Mouse (Mus musculus) c-Kit-positive CD71-positive TER-119-positive erythroid progenitor cells, embryonic 14.5 days (primary cell): ENCODE measurements around the gene Apof.
"Not testable (repeated sequence)": the region's sequence is repeated elsewhere in the genome, so short reads cannot be mapped to it uniquely, and the experiment has no call there.

ENCODE experiments used
- DNase-seq: peaks from one replicate; pipeline ENCODE4 v3.0.0-alpha.2; 2013; ENCODE audit warnings: low spot score

The Apof gene

DNA sequence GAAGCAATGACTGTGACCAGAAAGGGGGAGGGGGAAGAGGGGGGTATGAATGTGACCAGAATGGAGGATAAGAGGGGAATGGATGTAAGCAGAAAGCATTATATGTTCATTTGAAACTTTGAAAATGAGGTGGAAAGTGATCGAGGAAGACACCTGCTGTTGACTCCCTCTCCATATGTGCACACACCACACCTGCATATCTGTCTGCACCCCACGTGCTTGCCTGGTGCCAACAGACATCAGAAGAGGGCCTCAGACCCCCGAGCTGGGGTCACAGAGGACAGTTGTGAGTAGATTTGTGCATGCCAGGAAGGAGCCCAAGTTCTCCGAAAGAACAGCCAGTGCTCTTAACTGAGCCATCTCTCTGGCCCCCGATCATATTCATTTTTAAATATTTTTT is 8.5 kb upstream of the Apof start:
- DNase-seq, result no peak

DNA sequence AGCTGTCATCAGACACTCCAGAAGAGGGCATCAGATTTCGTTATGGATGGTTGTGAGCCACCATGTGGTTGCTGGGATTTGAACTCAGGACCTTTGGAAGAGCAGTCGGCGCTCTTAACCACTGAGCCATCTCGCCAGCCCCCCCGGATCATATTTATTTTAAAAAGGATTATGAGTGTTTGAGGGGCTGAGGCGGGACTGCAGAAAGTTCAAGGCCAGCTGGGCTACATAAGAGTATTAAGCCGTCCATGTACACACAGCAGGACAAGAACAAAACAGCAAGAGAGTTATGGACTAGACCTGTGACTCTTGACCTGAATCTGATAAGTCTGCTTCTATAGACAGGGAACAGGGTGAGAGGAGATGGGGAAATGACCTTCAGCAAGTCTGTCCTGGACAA is 8.1 kb upstream of the Apof start:
- DNase-seq, result not testable (repeated sequence)

DNA sequence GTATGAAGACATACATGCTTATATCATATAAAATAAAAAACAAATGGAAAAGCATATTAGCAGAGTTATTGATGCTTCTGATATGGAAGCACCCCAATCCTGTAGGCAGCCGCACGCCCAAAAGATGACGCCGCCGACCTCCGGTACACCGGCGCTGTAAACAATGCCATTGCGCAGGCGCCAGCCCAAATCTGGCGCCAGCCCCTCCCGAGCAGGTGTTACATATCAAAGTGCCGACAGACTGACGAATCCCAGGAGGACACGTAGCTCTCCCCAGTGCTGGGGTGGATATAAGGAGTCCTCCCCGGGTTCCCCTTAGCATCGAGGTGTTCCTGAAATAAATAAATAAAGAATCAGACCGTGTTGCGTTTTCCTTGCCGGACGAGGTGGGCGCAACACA is 6.2 kb upstream of the Apof start:
- DNase-seq, result no peak

DNA sequence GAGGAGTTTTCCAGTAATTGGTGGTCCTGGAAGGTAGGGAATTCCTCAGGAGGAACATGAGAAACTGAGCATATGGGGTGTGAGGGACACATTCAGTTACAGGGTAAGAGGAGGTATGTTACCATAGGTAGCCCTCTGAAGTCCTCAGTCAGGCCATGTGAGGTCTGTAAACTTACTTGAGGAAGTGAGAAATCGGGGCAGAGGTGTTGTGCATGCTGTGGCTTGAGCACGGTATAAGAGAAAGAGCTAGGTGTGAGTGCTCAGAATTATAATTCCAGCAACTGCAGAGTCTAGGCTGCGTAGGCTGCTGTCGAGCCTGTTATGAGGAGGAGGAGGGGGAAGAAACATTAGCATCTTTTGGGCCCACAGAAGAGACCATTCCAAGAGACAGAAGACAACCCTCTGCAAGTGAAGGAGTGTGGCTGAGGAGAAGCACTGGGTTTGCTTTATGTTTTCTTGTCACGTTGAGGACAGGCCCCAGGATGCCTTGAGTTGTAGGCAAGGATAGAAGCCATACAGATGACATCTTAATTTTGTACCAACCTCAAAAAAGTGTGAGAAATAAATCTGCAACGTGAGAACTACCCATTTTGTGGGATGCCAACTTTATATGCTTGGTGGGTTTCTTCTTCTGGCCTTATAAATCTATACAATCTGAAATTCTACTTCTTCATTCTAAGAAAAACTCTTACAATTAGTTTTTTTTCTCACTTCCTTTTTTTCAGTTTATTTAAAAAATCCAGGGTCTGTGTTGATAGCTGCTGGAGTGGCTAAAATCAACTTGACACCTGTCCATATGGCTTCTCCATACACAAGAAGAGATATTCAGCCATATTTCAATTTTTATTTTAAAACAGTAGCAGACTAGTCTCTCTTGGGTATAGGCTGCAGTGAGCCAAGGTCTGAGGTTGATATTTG is 4.8 kb upstream of the Apof start:
- DNase-seq, result no peak

DNA sequence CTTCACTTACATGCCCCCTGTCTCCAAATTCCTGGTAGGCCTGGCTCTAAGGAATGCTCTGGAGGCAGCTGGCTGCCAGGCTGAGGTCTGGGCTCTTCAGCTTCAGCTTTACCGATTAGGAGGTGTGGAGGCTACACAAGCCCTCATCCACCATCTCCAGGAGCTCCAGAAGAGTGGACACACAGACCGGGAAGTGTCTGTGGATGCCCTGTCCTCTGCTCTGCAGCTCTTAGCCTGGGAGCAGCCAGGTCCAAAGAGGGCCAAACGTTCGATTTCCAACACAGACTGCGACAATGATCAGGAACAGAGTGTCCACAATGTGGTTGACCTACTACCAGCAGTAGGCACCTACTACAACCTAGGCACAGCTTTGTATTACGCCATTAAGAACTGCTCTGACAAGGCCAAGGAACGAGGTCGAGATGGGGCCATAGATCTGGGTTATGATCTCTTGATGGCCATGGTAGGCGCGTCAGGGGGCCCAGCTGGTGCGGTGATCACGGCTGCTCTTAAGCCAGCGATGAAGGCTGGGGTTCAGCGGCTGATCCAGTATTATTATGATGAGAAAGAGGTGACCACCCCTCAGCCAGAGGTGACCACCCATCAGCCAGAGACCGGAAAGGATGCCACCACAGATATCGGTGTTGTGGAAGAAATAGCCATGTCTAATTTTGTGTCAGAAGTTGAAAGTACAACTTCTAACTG is 887 bp downstream of the Apof start:
- DNase-seq, result no peak

DNA sequence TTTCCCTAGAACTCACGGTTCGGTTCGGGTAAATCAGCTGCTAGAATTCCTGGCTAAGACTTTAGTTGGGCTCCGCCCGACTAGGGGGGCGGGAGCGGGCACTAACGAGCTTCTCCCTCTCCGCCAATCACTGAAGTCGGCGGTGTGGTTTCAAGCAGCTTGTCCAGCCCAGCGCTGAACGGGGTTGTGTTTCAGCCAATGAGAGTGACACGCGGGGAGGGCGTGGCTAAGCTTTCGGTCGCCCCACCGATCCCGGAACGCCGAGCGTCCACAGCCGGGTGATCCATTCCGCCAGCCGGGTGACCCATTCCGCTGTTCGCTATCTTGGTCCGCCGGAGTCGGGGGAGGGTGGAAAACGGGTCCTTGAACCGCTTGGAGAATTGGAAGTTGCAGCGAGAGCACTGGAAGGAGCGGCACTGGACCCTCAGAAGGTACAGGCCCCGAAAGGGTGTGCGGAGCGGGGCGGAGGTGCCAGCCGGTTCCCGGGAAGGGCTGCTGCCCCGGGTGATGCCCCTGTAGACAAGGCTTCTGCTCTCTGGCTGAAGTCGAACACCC is 1.9 kb downstream of the Apof start, which contains the start of gene Stat2:
Gene Stat2 (plus strand): TSS at position 273 of the 555 bp plus-strand sequence.
- peak; percentile 98 for DNase-seq

DNA sequence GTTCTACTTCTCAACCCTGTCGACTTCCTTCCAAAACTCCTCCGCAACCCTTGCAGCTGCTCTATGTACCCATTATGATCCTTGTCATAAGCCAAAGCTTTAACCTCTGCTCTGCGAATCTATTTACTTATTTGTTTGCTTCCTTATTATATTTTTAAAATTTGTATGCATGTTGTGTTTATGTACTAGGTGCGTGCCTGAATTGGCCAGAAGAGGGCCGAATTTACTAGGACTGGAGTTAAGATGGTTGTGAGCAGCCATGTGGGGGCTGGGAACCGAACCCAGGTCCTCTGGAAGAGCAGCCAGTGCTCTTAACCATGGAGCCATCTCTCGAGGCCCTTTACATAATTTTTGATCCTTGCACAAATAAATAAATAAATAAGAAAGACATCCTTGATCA is 2.4 kb downstream of the Apof start:
- DNase-seq, result no peak

DNA sequence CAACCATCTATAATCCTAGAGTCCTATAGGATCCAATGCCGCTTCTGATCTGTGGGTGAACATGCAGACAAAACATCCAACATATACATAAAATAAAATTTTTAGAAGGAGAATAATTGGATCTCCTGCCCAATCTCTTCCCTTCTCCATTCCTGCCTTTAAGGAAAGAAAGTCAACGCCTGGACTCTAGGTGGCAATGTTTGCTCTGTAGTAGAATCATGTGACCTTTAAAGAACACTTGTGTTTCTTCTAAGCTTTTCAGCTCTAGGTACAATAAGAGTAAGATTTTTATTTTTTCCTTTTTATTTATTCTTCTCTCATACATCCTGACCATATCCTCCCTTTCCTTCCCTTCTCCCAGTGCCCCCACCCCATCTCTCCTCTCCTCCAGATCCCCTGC is 3.4 kb downstream of the Apof start:
- no peak for DNase-seq

DNA sequence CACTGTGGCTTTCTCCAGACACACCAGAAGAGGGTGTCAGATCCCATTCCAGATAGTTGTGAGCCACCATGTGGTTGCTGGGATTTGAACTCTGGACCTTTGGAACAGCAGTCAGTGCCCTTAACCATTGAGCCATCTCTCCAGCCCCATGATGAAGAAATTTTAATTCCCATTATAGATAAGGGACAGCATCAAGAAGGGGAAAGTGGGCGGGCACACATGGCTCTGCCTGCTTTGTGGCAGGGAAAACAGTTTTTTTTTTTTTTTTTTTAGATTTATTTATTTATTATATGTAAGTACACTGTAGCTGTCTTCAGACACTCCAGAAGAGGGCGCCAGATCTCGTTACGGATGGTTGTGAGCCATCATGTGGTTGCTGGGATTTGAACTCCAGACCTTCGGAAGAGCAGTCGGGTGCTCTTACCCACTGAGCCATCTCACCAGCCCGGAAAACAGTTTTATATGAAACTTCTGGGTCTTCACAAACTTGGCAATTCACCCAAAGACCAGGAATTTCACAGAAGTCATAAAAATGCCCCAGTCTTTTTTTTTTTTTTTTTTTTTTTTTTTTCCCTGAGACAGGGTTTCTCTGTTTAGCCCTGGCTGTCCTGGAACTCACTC is 4.5 kb downstream of the Apof start:
- DNase-seq, result not testable (repeated sequence)

DNA sequence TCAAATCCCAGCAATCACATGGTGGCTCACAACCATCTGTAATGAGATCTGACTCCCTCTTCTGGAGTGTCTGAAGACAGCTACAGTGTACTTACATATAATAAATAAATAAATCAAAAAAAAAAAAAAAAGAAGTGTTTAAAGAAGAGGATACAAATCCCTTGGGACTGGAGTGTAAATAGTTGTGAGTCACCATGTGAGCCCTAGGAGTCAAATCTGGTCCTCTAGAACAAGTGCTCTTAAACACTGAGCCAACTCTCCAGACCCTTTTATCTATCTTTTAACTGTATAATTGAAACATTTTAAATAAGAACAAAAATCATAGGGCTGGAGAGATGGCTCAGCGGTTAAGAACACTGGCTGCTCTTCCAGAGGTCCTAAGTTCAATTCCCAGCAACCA is 6.9 kb downstream of the Apof start:
- DNase-seq, result not testable (repeated sequence)

DNA sequence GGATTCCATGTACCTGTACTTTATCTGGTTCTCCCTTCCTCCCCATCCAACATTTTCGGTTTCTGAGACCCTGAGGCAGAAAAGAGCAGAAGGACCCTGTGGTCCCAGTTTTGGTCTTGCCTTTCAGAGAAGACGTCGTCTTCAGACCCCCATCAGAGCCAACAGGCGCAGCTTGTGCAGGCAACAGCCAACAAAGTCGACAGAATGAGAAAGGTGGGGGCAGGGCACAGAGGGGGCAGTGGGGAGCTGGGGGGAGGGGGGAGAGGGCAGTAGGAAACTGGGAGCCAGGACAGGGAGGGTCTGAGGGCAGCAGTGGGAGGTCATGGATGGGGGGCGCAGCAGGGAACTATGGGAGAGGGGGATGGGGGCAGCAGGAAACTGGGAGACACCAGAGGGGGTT is 9.7 kb downstream of the Apof start:
- no peak for DNase-seq

DNA sequence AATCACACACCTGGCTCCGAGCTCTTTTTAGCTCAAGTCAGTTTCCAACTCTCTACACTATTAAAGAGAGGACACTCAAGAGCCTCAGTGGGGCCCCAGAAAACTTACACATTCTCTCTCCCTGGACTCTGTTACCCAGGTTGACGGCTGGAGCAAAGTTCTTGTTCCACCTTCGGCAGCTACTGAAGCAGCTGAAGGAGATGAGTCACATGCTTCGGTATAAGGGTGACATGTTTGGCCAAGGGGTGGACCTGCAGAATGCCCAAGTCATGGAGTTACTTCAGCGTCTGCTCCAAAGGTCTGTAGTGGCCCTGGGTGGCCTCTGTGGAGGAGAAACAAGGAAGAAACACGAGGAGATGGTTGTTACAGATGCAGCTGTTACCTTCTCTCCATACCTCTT is 12.5 kb downstream of the Apof start:
- DNase-seq, result no peak

DNA sequence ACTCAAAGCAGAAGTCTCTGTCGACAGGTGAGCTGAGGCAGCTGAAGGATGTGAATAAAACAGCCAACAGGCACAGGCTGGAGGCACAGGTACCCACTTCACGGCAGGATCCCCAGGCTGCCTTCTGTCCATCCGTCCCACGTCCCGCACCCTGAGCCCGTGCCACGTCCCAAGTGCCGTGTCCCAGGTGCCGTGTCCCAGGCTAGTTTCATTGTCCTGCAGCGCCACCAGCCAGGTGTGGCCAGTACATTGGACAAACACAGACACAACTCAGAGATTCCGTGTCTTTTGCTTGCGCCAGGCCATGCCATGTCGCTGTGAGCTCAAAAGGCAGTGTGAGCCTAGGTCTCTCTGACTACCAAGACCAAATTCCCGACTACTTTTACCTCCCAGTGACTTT is 13.2 kb downstream of the Apof start:
- DNase-seq, result no peak

DNA sequence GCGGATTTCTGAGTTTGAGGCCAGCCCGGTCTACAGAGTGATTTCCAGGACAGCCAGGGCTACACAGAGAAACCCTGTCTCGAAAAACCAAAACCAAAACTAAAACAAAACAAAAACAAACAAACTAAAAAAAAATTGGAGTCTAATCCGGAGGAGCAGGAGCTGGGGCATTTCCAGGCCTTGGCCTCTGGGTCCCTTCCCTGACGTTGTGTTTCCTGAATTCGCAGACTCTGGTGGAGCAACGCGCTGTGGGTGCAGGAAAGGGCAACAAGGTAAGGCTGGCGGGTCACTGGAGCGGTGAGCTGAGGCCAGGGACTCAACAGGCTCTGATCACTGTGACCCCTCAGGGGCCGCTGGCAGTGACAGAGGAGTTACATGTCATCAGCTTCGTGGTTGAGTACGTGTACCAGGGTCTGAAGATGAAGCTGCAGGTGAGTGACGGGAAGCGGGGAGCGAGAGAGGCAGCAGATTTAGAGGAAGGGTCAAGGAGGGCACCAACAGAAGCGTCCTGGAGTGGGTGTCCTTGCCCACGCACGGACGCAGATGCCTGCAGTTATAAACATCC is 14.5 kb downstream of the Apof start:
- no peak for DNase-seq

DNA sequence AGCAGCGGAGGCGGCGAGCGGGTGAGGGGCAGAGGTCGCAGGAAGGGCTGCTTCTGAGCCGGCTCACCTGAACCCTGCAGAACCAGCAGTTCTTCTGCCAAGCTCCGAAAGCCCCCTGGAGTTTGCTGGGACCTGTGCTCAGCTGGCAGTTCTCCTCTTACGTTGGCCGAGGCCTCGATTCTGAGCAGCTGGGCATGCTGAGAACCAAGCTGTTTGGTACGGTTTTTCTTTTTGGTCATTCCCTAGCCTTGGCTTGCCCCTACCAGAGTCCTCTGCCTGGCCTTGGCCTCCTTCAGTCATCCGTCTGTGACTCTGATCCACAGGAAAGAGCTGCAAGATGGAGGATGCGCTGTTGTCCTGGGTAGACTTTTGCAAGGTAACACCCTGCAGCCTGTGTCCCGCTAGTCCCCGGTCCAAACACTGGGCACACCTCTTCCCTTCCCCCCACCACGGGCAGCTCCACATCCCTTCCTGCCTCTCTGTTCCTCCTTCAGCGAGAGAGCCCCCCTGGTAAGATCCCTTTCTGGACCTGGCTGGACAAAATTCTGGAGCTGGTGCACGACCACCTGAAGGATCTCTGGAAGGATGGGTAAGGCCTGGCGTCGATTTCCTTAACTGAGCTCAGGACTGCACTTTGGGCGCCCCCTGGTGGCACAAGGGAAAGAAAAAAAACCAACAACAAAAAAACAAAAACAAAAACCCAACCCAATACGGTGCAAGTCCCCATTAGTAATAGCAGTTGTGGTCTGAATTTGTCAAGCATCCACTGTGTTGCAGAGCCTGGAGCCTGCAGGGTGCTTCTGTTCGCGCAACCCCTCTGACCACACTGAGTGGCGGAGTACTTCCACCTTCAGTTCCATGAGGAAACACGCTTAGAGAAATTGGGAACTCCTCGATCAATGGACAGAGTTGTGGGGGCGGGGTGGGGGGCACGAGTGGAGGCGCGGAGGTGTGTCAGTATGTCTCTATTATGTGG is 15.4 kb downstream of the Apof start:
- DNase-seq, result peak; percentile 70

DNA sequence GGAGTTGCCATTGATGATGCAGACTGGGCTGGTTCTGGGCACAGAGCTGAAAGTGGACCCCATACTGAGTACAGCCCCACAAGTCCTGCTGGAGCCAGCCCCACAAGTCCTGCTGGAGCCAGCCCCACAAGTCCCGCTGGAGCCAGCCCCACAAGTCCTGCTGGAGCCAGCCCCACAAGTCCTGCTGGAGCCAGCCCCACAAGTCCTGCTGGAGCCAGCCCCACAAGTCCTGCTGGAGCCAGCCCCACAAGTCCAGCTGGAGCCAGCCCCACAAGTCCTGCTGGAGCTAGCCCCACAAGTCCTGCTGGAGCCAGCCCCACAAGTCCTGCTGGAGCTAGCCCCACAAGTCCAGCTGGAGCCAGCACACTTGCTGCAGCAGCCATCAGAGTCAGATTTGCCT is 22.1 kb downstream of the Apof start:
- DNase-seq, result not testable (repeated sequence)

DNA sequence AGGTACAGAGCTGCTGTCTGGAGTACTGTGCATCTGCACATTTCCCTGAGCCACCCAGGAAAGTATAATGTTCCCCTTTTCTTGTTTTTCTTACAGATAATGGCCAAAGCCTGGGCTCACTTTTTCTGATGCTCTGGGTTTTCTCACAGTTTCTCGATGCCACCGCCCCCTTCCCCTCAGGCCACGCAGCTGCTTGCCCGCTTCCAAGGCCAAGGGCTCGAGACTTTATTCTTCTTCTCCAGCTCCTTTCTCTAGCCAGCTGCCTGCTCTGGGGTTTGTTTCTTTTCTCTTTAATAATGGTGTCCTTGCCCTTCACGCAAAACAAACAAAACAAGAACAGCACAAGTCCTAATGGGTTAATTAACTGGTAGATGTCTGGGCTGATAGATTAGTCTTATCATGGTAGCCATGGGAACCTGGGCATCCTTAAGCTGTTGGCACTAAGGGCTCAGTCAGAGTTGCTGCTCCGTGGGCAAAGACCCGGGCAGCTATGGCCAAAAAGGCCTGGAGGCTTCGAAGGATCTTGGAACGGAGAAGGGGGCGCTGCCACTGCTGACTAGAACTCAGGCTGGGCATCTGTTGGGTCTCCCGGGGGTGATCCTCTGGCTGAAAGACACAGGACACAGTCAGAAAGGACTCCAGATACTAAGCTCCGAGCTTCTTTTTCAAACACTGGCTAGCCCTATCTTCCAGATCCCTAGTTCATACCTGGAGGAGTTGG is 28.1 kb downstream of the Apof start:
- DNase-seq, result no peak

DNA sequence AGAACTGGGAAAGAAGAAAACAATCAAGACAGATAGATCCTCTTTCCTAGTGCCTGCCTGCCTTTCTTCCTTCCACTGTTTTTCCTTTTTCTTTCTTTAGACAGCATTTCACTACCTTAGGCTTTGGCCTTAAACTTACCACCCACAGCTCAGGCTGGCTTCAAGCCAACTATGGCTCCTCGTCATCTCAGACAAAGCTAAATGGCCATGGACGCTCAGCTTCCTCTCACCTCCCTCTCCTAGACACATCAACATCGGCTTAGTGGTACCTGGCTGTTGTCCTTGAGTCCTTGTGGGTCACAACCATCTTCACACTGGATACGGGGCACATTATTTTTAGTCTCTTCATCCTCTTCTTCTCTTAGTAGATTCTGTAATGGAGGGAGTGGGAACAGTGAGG is 28.8 kb downstream of the Apof start:
- no peak for DNase-seq

DNA sequence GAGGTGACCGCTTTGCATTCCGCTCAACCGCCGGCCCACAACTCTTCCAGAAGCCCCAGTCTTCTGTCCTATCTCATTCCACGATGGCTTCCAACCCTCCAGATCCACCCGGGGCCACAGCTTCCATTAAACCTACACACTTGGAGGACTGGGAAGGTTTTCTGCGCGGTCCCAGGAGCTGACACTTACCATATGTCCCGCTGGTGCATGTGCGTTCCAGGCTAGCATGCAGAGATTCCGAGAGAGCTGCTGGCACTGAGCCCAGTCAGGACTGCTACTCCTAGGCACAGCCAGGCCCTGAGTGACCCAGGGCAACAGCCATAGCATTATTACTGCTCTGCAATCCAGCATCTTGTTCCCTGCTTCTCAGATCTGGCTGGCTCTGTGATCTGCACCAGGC is 29.2 kb downstream of the Apof start:
- no peak for DNase-seq

DNA sequence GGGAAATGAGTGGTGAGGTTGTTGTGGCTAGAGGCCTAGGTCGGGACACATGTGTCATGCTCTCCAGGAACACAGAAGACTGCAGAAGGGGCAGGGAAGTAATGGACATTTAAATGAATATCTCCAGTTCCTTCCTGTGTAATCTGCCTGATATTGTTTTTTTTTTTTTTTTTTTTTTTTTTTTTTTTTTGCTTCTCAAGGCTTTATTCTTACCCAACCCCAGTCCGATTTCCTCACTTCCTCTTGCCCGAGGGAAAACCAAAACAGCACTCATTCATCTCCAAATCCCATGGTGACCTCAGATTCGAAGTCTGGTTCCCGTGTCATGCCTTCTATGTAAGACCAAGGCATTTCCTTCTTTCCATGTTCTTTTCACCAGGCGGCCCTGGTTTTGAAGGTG is 29.8 kb downstream of the Apof start:
- no peak for DNase-seq
